Mouse (Mus musculus) Muller cell, postnatal 12 days (primary cell): Measurements from ENCODE around the gene Rapgef2.
A peak's percentile ranks its signal among the peaks of the same experiment; 100 is the strongest.
"Not testable (repeated sequence)": the region's sequence is repeated elsewhere in the genome, so short reads cannot be mapped to it uniquely, and the experiment has no call there.

Experiments used
- DNase-seq: peaks from one replicate; pipeline ENCODE4 v3.0.0-alpha.2; 2015; ENCODE audit errors: inconsistent ontology term

The Rapgef2 gene

GRCm38 (mm10) chr3:79100831-79101230 lies 185.5 kb downstream of the Rapgef2 start:
- DNase-seq, result no peak

- DNase-seq, result no peak
These were observed 197.2 kb downstream of the Rapgef2 start for GRCm38 (mm10) chr3:79089091-79089490.

- DNase-seq, result no peak
These were observed 197.9 kb downstream of the Rapgef2 start for GRCm38 (mm10) chr3:79088461-79088860.

- DNase-seq, result no peak
These were observed 200.0 kb downstream of the Rapgef2 start for GRCm38 (mm10) chr3:79086282-79086681.

DNA sequence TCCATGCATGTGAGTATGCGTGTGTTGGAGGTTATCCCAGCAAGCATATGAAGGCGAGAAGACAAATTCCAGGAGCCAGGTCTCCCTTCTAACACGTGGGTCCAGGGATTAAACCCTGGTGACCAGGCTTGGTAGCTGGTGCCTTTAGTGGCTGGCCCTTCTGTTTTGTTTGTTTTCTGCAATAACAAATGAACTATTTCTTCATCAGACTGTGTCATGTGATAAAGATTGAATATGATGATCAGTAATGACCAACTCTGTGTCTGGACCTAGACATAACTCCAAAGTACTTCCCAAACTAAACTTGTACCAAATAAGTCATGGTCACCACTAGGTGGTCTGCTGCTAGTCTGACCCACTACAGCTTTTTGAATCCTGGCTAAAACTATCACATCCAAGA lies 202.4 kb downstream of the Rapgef2 start:
- DNase-seq, result no peak

DNA sequence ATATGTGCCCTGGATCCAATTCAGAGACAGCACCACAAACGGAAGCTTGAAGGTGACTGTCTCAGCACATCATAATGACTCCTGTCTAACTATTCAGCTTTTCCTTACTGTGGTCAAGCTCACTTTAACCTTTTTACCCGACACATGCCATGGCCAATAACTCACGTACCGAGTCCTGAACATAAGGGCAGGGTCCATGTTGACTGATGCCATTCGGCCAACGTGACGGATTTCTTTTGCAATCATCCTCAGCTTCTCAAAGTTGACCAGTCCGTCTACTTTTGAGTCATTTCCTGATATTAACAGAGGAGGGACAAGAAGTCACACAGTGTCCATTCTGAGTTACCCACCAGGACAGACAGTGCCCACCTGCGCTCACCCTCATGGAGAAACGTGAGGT lies 203.3 kb downstream of the Rapgef2 start:
- DNase-seq, result no peak

GRCm38 (mm10) chr3:79079076-79079475 lies 207.2 kb downstream of the Rapgef2 start:
- DNase-seq, result no peak

- DNase-seq, result no peak
These were observed 211.3 kb downstream of the Rapgef2 start for GRCm38 (mm10) chr3:79074970-79075369.

GRCm38 (mm10) chr3:79073541-79074244 lies 212.6 kb downstream of the Rapgef2 start:
- DNase-seq, result no peak

- no peak for DNase-seq
These were observed 214.8 kb downstream of the Rapgef2 start for GRCm38 (mm10) chr3:79071561-79071960.

GRCm38 (mm10) chr3:79069891-79070290 lies 216.4 kb downstream of the Rapgef2 start:
- no peak for DNase-seq

DNA sequence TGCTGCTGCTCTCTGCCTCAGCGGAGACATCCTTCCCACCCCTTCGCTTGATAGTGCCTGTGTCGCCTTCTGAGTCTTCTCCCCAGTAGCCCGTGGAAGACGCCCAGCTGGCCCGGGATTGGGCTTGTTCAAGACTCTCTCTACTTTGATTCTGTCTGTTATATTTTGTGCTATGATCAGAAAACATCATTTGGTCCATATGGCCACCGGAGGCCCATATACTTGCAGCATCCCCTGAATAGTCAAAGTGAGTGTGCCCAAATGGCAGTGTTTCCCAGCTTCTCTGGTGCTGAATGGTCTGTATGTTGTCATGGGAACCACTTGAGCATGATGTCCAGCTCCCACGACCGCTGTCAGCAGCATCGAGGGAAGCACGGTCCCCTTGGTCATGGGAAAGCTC lies 217.3 kb downstream of the Rapgef2 start:
- no peak for DNase-seq

DNA sequence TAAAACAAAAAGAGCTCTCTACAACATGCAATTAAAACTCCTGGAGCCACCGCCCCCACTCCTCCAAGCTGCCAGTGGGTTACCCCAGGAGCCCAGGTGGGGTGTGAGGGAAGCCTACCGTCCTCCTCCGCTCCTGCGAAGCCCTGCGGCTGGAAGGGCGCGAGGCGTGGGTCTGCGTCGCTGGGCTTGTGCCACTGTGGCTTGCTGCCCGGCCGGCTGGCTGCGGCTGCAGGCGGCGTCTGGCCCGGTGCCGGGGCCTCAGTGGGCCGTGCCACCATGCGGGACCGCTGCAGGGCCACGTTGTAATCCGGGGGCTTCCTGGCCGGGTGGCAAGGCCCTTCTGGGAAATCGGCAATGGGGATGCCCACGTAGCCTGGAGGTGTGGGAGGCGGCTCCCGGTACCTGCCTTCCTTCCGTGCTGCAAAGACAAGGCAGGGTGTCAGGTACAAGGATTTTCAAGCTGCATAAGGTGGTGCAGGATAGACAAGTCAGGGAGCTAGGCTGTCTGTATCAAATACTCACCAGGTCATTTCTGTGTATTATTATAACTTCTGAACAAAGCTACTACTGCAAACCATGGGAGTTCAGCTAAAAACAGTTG lies 219.8 kb downstream of the Rapgef2 start:
- DNase-seq, result no peak

DNA sequence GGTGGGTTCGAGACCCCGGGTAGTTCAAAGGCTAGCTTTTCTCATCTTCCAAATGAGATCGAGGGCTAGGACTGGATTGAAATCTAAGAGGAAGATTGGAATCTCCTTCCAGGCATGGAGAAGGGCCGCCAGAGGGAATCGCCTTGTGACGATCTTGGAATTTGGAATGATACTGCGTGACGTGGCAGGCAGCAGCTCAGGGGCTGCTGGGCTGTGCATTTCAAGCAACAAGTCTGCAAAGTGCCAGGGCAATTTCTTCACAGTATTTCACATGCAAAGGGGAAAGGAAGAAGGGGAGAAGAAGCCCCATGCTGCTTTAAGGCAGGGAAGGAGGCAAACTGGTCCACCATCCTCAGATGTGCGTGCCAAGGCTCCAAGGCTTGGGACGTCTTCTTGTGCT lies 222.2 kb downstream of the Rapgef2 start:
- DNase-seq, result no peak

DNA sequence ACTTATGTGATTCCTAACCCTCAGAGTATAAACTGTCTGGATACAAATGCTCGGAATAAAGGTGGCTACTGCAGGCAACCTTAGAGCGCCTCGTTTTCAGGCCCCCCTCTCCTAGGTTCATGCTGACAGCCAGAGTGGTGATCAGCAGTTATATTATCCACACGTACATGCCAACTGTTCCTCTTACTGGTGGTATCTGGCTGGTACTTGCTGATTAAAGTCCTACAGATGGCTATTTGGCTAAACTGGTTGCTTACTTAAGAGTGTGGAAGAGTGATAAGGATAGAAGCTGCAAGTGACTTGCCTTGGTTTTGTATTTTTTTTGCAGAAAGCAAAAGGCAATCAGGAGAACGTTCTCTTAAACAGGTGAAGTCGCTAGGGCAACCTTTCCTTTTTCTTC lies 224.9 kb downstream of the Rapgef2 start:
- no peak for DNase-seq

DNA sequence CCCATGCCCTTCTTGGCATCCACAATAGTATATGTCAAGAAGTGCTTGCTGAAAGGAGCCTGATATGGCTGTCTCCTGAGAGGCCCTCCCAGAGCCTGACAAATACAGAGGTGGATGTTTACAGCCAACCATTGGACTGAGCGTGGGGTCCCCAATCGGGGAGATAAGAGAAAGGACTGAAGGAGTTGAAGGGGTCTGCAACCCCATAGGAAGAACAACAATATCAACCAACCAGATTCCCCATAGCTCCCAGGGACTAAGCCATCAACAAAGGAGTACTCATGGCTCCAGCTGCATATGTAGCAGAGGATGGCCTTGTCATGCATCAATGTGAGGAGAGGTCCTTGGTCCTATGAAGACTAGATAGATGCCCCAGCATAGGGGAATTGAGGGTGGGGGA lies 227.8 kb downstream of the Rapgef2 start:
- DNase-seq, result not testable (repeated sequence)

DNA sequence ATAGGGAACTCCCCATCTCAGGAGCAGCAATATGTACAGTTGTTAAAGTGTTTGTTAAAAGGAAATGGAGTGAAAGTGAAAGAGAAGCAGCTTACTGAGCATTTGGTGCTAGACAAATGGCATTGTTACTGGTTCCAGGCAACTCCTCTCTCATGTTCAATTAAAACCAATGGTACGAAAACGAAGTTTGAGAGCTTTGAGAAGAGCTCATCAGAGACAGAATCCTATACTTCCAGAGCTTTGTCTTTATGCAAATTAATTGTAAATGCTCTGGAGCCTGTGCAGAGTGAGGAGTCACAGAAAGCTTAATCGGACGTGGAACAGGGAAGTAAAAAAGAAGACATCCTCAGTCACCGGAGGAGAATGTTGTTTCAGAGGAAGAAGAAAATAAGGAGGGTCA lies 241.1 kb downstream of the Rapgef2 start:
- no peak for DNase-seq

DNA sequence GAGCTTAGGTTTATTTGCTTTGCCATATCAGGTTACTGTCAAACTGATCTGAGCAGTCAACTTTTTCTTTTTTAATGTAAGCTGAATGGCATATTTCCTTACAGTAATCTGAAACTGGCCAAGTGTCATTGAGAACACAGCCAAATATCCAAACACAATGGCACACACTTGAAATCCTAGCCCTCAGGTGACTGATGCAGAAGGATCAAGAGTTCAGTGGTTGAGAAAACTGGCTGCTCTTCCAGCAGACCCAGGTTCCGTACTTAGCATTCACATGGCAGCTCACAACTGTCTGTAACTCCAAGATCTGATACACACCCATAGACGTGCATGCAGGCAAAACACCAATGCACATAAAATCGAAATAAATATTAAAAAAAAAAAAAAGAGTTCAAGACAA lies 243.3 kb downstream of the Rapgef2 start:
- no peak for DNase-seq

- DNase-seq, result no peak
These were observed 246.5 kb downstream of the Rapgef2 start for GRCm38 (mm10) chr3:79039666-79040450.

DNA sequence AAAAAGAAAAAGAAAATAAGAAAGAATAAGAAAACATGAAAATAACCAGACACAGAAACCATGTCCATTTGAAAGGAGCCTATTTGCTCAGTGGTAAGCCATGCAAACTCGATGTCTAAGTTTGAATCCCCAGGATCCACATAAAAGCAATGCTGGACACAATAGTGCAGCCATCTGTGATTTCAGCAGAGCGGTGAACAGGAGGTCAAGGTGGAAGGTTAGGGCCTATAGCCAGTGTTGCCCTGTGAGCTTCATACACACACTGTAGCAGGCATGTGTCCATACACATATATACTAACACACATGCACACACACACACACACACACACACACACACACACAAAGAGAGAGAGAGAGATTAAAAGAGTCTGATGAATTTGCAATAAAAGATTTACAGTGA lies 247.3 kb downstream of the Rapgef2 start:
- no peak for DNase-seq

DNA sequence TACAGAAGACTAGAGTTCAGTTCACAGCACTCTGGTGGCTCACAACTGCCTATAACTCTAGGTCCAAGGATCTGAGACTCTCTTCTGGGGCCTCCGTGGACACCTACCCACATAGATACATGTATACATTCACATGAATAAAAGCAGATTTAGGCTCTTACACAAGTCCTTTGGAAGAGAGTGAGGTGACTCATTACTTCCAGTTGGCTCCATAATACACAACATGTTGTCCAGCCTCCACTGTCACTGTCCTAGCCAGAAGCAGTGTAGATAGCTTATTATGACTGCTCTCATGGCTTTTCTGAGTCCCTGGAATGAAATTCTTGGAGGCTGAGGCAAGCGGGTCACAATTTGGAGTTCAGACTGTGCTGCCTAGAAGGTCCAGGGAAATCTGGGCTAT lies 251.9 kb downstream of the Rapgef2 start:
- peak; percentile 5 for DNase-seq

DNA sequence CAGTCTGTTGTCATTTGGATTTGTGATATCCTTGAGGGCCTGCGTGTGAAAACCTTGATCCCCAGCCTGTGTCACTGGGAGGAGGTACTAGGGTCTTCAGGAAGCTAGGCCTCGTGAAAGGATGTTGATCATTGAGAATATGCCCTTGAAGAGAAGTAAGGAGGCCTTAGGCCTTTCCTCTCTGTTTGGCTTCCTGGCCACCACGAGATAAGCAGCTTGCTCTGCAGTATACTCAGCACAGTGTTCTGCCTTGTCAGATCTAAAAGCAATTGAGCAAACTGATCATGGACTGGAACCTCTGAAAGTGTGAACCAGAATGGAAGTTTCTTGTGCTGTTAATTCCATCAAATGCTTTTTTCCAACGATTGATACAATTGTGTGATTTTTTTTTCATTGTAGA lies 255.5 kb downstream of the Rapgef2 start:
- no peak for DNase-seq
